Mouse (Mus musculus) midbrain, postnatal 0 days (tissue): ENCODE results near the gene Gzmn. TPM values are rescaled to one million over a fixed set of nuclear protein-coding genes. Genes with fewer than 3 reads are reported as not detected.
"Not testable (repeated sequence)": the region's sequence is repeated elsewhere in the genome, so short reads cannot be mapped to it uniquely, and the experiment has no call there.

ENCODE experiments used
- ATAC-seq: fragments of 200-750 bp; cut with Nextera tagmentation; 2 replicates; pipeline ENCODE4 v1.8.0; 2017; ENCODE audit warnings: moderate number of reproducible peaks, mild to moderate bottlenecking, moderate TSS enrichment, moderate library complexity; ENCODE audit not compliant: low FRiP score
- DNase-seq: peaks from one replicate; pipeline ENCODE4 v3.0.0-alpha.2; 2015; ENCODE audit warnings: low spot score
- H3K27ac ChIP-seq: fragments of 300-500 bp; sonication (generic); 2 replicates; pipeline ENCODE4 v1.5.1; 2014; ENCODE audit warnings: low read depth, mild to moderate bottlenecking, low read length, mixed read lengths
- H3K27me3 ChIP-seq: fragments of 300-500 bp; sonication (generic); 2 replicates; pipeline ENCODE4 v1.6.1; 2014; ENCODE audit warnings: low read length, control low read depth, mixed read lengths; ENCODE audit not compliant: insufficient read depth
- H3K36me3 ChIP-seq: fragments of 300-500 bp; sonication (generic); 2 replicates; pipeline ENCODE4 v1.6.1; 2014; ENCODE audit warnings: low read length, control low read depth, mixed read lengths; ENCODE audit not compliant: insufficient read depth
- H3K4me1 ChIP-seq: fragments of 300-500 bp; sonication (generic); 2 replicates; pipeline ENCODE4 v1.6.1; 2014; ENCODE audit warnings: mild to moderate bottlenecking, control low read depth, antibody characterized with exemption, low read length, mixed read lengths; ENCODE audit not compliant: insufficient read depth
- H3K4me2 ChIP-seq: fragments of 300-500 bp; sonication (generic); 2 replicates; pipeline ENCODE4 v1.6.1; 2014; ENCODE audit warnings: low read depth, mild to moderate bottlenecking, low read length, mixed read lengths; ENCODE audit not compliant: poor library complexity, severe bottlenecking
- H3K4me3 ChIP-seq: fragments of 300-500 bp; sonication (generic); 2 replicates; pipeline ENCODE4 v1.5.1; 2014; ENCODE audit warnings: low read depth, mild to moderate bottlenecking, low read length, moderate library complexity
- H3K9ac ChIP-seq: fragments of 300-500 bp; sonication (generic); replicated peaks from 2 replicates; pipeline ENCODE4 v1.6.1; 2014; ENCODE audit warnings: mild to moderate bottlenecking, low read length, moderate library complexity, mixed read lengths; ENCODE audit not compliant: poor library complexity, severe bottlenecking
- H3K9me3 ChIP-seq: fragments of 300-500 bp; sonication (generic); 2 replicates; pipeline ENCODE4 v1.6.1; 2016; ENCODE audit warnings: low read length, control low read depth
- CTCF ChIP-seq: IDR thresholded peaks from 2 replicates; pipeline ENCODE4 v1.5.1; 2016; ENCODE audit warnings: antibody characterized with exemption, mild to moderate bottlenecking
- WGBS: fragments of 180-500 bp; shearing (Covaris S2); extraction: QIAGEN DNeasy Blood & Tissue Kit; methylation state at CpG from one replicate; pipeline ENCODE4 v1.1.7; 2014; 5-methylcytosine and 5-hydroxymethylcytosine counted together
- polyA plus RNA-seq: library from polyadenylated mRNA; unstranded; fragments of >200 nt; fragmentation: Nextera tagmentation; extraction: Ambion mirVana; gene quantifications from 2 replicates; pipeline ENCODE4 v1.2.1, GENCODE M21; 2015
- total RNA-seq: library from RNA; depleted of rRNA; stranded (reverse); fragments of >200 nt; gene quantifications from 2 replicates; pipeline ENCODE4 v1.2.3, GENCODE M21; 2014

The Gzmn gene
- total and polyA plus RNA-seq, 2 experiments from 2014 or later: not detected

- Histone ChIP-seq H3K4me1 (no peaks in the 10 kb centered on the region), H3K4me3 (no peak overlapping the region), H3K9ac (no peak overlapping the region), H3K27me3 (no peaks in the 10 kb centered on the region), H3K9me3 (no peaks in the 10 kb centered on the region), H3K4me2 (no peak overlapping the region), H3K36me3 (no peaks in the 10 kb centered on the region), H3K27ac (no peak overlapping the region)
- DNase-seq: no peak
- no peak for ATAC-seq
- no peak for TF ChIP-seq CTCF
- WGBS: 82% methylated on average over 5 of the region's 5 CpGs
Observed at GRCm38 (mm10) chr14:56186521-56186920, 12.1 kb upstream of the Gzmn start.

- H3K4me2 ChIP-seq, DNase-seq, H3K4me3 ChIP-seq, H3K4me1 ChIP-seq, H3K36me3 ChIP-seq, H3K27ac ChIP-seq, H3K9me3 ChIP-seq, ATAC-seq, H3K27me3 ChIP-seq, H3K9ac ChIP-seq: not testable (repeated sequence)
- 29% methylated on average over 8 of the region's 8 CpGs for WGBS
- TF ChIP-seq CTCF: peak; percentile 56
Observed at GRCm38 (mm10) chr14:56177651-56178050, 3.3 kb upstream of the Gzmn start.

GRCm38 (mm10) chr14:56173396-56173795, 1.0 kb downstream of the Gzmn start:
- no peak overlapping the region for H3K4me3 ChIP-seq
- H3K36me3 ChIP-seq: no peaks in the 10 kb centered on the region
- no peak overlapping the region for H3K4me2 ChIP-seq
- no peak overlapping the region for H3K9ac ChIP-seq
- H3K9me3 ChIP-seq: no peaks in the 10 kb centered on the region
- ATAC-seq: no peak
- 94% methylated on average over 6 of the region's 6 CpGs for WGBS
- no peak for DNase-seq
- no peaks in the 10 kb centered on the region for H3K4me1 ChIP-seq
- no peaks in the 10 kb centered on the region for H3K27me3 ChIP-seq
- TF ChIP-seq CTCF: no peak
- H3K27ac ChIP-seq: no peak overlapping the region

GRCm38 (mm10) chr14:56172744-56173143, 1.7 kb downstream of the Gzmn start:
- no peak for TF ChIP-seq CTCF
- Histone ChIP-seq H3K27me3 (no peaks in the 10 kb centered on the region), H3K27ac (no peak overlapping the region), H3K9me3 (no peaks in the 10 kb centered on the region), H3K4me3 (no peak overlapping the region), H3K4me2 (no peak overlapping the region), H3K9ac (no peak overlapping the region), H3K36me3 (no peaks in the 10 kb centered on the region), H3K4me1 (no peaks in the 10 kb centered on the region)
- no peak for DNase-seq
- WGBS: 93% methylated on average over 5 of the region's 5 CpGs
- no peak for ATAC-seq

- Histone ChIP-seq H3K9ac (no peak overlapping the region), H3K27me3 (no peaks in the 10 kb centered on the region), H3K4me3 (no peak overlapping the region), H3K4me1 (no peaks in the 10 kb centered on the region), H3K9me3 (no peaks in the 10 kb centered on the region), H3K27ac (no peak overlapping the region), H3K36me3 (no peaks in the 10 kb centered on the region), H3K4me2 (no peak overlapping the region)
- WGBS: 87% methylated on average over 6 of the region's 6 CpGs
- no peak for DNase-seq
- no peak for TF ChIP-seq CTCF
- ATAC-seq: no peak
Observed at GRCm38 (mm10) chr14:56168009-56168408, 6.4 kb downstream of the Gzmn start.

GRCm38 (mm10) chr14:56162109-56162508, 12.3 kb downstream of the Gzmn start:
- no peak overlapping the region for H3K4me3 ChIP-seq
- H3K4me1 ChIP-seq: no peaks in the 10 kb centered on the region
- no peak for ATAC-seq
- no peak overlapping the region for H3K27ac ChIP-seq
- WGBS: 96% methylated on average over 2 of the region's 2 CpGs
- H3K36me3 ChIP-seq: no peaks in the 10 kb centered on the region
- no peaks in the 10 kb centered on the region for H3K27me3 ChIP-seq
- DNase-seq: no peak
- TF ChIP-seq CTCF: no peak
- no peak overlapping the region for H3K4me2 ChIP-seq
- H3K9me3 ChIP-seq: no peaks in the 10 kb centered on the region
- H3K9ac ChIP-seq: no peak overlapping the region

GRCm38 (mm10) chr14:56159479-56159878, 14.9 kb downstream of the Gzmn start, which contains the start of gene Gzmg:
Gene Gzmg (minus strand): TSS chr14:56159579.
- H3K4me2 ChIP-seq, H3K9me3 ChIP-seq, H3K4me3 ChIP-seq, H3K36me3 ChIP-seq, ATAC-seq, H3K27me3 ChIP-seq, H3K4me1 ChIP-seq, DNase-seq, H3K27ac ChIP-seq, H3K9ac ChIP-seq: not testable (repeated sequence)
- WGBS: 94% methylated on average over 2 of the region's 2 CpGs
